Mouse (Mus musculus) liver, adult 10 weeks (tissue): ENCODE results near the gene Zfp58. TPM values are rescaled to one million over a fixed set of nuclear protein-coding genes. Genes with fewer than 3 reads are reported as not detected.

Experiments
- polyA plus RNA-seq: library from polyadenylated mRNA; stranded (reverse); fragments of 350-450 nt; fragmentation: Illumina TruSeq; extraction: RNeasy Lipid Tissue Mini Kit (QIAGEN cat#74804); gene quantifications from one replicate; pipeline ENCODE4 v1.2.3, GENCODE M21; 2014; ENCODE audit warnings: low read depth, low replicate concordance

The Zfp58 gene
- polyA plus RNA-seq: 14.5 TPM

GRCm38 (mm10) chr13:67500084-67500719 is at the start of gene Zfp58:
TSS of gene Zfp58 (minus strand) at chr13:67500555.

GRCm38 (mm10) chr13:67525753-67526410 is 25.5 kb upstream of the Zfp58 start, which contains the start of the genes Gm26965 and Zfp87:
TSS of gene Gm26965 (minus strand) at chr13:67526151.
TSS of gene Zfp87 (minus strand) at chr13:67526177.

GRCm38 (mm10) chr13:67483625-67484423 is 16.5 kb downstream of the Zfp58 start, which contains the start of gene Zfp874b:
TSS of gene Zfp874b (minus strand) at chr13:67484258.

GRCm38 (mm10) chr13:67451172-67452020 is 49.0 kb downstream of the Zfp58 start, which contains the start of gene Zfp874a:
TSS of gene Zfp874a (minus strand) at chr13:67451624.

Other genes with a start within 250 kb of the Zfp58 start
- gene Zfp458, start 222.1 kb downstream of the Zfp58 start, polyA plus RNA-seq: 2.8 TPM
- 0.69 TPM for gene Zfp457, start 194.1 kb downstream of the Zfp58 start, polyA plus RNA-seq
- 12.4 TPM for gene Zfp595, start 168.0 kb downstream of the Zfp58 start, polyA plus RNA-seq
- not detected for gene Gm28044, start 140.0 kb downstream of the Zfp58 start, polyA plus RNA-seq
- gene Zfp953, start 139.9 kb downstream of the Zfp58 start, polyA plus RNA-seq: 8.5 TPM
- not detected for gene Gm28041, start 124.8 kb downstream of the Zfp58 start, polyA plus RNA-seq
- 2.1 TPM for gene Zfp456, start 124.7 kb downstream of the Zfp58 start, polyA plus RNA-seq
- 6.3 TPM for gene Zfp429, start 100.7 kb downstream of the Zfp58 start, polyA plus RNA-seq
- gene Zfp459, start 79.1 kb downstream of the Zfp58 start, polyA plus RNA-seq: 0.21 TPM
- gene Zfp874a, start 48.9 kb downstream of the Zfp58 start, polyA plus RNA-seq: 75.3 TPM
- gene Zfp874b, start 16.3 kb downstream of the Zfp58 start, polyA plus RNA-seq: 22.3 TPM
- gene Gm26965, start 25.6 kb upstream of the Zfp58 start, polyA plus RNA-seq: not detected
- 9.1 TPM for gene Zfp87, start 25.6 kb upstream of the Zfp58 start, polyA plus RNA-seq
- 8.8 TPM for gene Zfp748, start 53.3 kb upstream of the Zfp58 start, polyA plus RNA-seq
- 15.0 TPM for gene Zfp729b, start 109.2 kb upstream of the Zfp58 start, polyA plus RNA-seq
- not detected for gene Gm49345, start 137.2 kb upstream of the Zfp58 start, polyA plus RNA-seq
- gene Zfp729a, start 137.2 kb upstream of the Zfp58 start, polyA plus RNA-seq: 8.7 TPM
- 5.6 TPM for gene Zfp738, start 186.5 kb upstream of the Zfp58 start, polyA plus RNA-seq
- gene Zfp65, start 228.6 kb upstream of the Zfp58 start, polyA plus RNA-seq: 13.2 TPM